Mouse (Mus musculus): Measurements from ENCODE around the gene Atg2a.

Atg2a gene

GRCm38 (mm10) chr19:6247526-6248300 lies 6.2 kb downstream of the Atg2a start:
- no peak for DNase-seq

- DNase-seq = no peak
Observed at GRCm38 (mm10) chr19:6253021-6253420, 11.6 kb downstream of the Atg2a start.

- DNase-seq = peak; percentile 31 to 67
Observed at GRCm38 (mm10) chr19:6260428-6260827, 19.0 kb downstream of the Atg2a start.

- DNase-seq = peak in 1 of 2 experiments; percentile 15
Observed at GRCm38 (mm10) chr19:6260946-6261345, 19.5 kb downstream of the Atg2a start.

- DNase-seq = no peak
Observed at GRCm38 (mm10) chr19:6261379-6261778, 19.9 kb downstream of the Atg2a start.

- DNase-seq = peak; percentile 89 to 90
Observed at GRCm38 (mm10) chr19:6262222-6262621, 20.8 kb downstream of the Atg2a start.

GRCm38 (mm10) chr19:6262839-6263433 lies 21.5 kb downstream of the Atg2a start:
- peak in 1 of 2 experiments; percentile 37 for DNase-seq

GRCm38 (mm10) chr19:6264200-6264599 lies 22.7 kb downstream of the Atg2a start:
- peak in 1 of 2 experiments; percentile 45 for DNase-seq

GRCm38 (mm10) chr19:6264945-6265344 lies 23.5 kb downstream of the Atg2a start:
- no peak for DNase-seq

GRCm38 (mm10) chr19:6265727-6266182 lies 24.3 kb downstream of the Atg2a start:
- DNase-seq = peak; percentile 53 to 60

- DNase-seq = peak; percentile 95 to 96
Observed at GRCm38 (mm10) chr19:6267306-6268169, 26.1 kb downstream of the Atg2a start.

- DNase-seq = peak in 1 of 2 experiments; percentile 91
Observed at GRCm38 (mm10) chr19:6268170-6268528, 26.7 kb downstream of the Atg2a start.

GRCm38 (mm10) chr19:6268670-6269132 lies 27.2 kb downstream of the Atg2a start:
- no peak for DNase-seq

- DNase-seq = no peak
Observed at GRCm38 (mm10) chr19:6269798-6270475, 28.5 kb downstream of the Atg2a start.

GRCm38 (mm10) chr19:6270661-6271060 lies 29.2 kb downstream of the Atg2a start:
- DNase-seq = no peak

- DNase-seq = no peak
Observed at GRCm38 (mm10) chr19:6271206-6271605, 29.7 kb downstream of the Atg2a start.

GRCm38 (mm10) chr19:6272053-6272452 lies 30.6 kb downstream of the Atg2a start:
- DNase-seq = no peak

GRCm38 (mm10) chr19:6272738-6273137 lies 31.3 kb downstream of the Atg2a start:
- no peak for DNase-seq

- peak; percentile 42 to 45 for DNase-seq
Observed at GRCm38 (mm10) chr19:6273592-6273991, 32.1 kb downstream of the Atg2a start.

GRCm38 (mm10) chr19:6273998-6274608 lies 32.6 kb downstream of the Atg2a start:
- DNase-seq = peak; percentile 66 to 69

GRCm38 (mm10) chr19:6275740-6276389 lies 34.4 kb downstream of the Atg2a start:
- no peak for DNase-seq
